Mouse (Mus musculus): ENCODE measurements around the gene Prkar1b. TPM values are rescaled to one million over a fixed set of nuclear protein-coding genes. Genes with fewer than 3 reads are reported as not detected.

Gene Prkar1b
- polyA plus RNA-seq, 1 experiment from 2014 or later, result 25.8 TPM

- ATAC-seq (ENCODE audit: insufficient read depth, low FRiP score), result no peak
- Histone ChIP-seq H3K4me1 (ENCODE audit: control insufficient read depth, insufficient read depth, low read length) (peaks cover 12% of the 10 kb centered on the region), H3K9me3 (replicated peaks; ENCODE audit: control insufficient read depth, low read length) (no peaks in the 10 kb centered on the region), H3K27me3 (ENCODE audit: control insufficient read depth, insufficient read depth, low read length) (no peaks in the 10 kb centered on the region), H3K36me3 (ENCODE audit: control insufficient read depth, insufficient read depth, low read length) (no peaks in the 10 kb centered on the region), H3K4me3 (replicated peaks; ENCODE audit: low read length) (no peak overlapping the region), H3K4me2 (ENCODE audit: low read depth, low read length) (no peak overlapping the region), H3K27ac (ENCODE audit: low read length) (no peak overlapping the region), H3K9ac (ENCODE audit: low read length) (no peak overlapping the region)
- WGBS, result 66% methylated on average over 4 of the region's 4 CpGs
Measured at GRCm38 (mm10) chr5:139083841-139084240, 66.0 kb downstream of the Prkar1b start.

DNA sequence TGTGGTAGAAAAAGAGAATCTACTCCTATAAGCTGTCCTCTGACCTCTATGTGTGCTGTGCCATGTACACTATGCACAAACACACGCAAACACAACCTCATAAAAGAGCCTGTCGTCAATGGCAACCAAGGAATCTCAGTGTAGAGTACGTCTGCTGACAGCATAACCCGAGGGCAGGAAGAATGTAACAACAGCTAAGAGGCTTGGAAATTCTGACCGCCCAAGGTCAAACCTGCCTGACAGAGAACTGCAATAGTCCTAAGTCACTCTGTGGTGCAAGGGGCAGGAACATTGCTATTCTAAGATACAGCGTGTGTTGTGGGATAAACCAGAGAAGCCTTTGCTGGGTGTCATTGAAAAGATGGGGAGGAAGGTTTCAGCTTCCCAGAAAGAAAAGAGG is 68.4 kb downstream of the Prkar1b start:
- H3K4me3 ChIP-seq (replicated peaks; ENCODE audit: low read length), result no peak overlapping the region
- no peak overlapping the region for H3K4me2 ChIP-seq (ENCODE audit: low read depth, low read length)
- H3K9ac ChIP-seq (ENCODE audit: low read length), result no peak overlapping the region
- H3K9me3 ChIP-seq (replicated peaks; ENCODE audit: control insufficient read depth, low read length), result no peaks in the 10 kb centered on the region
- no peaks in the 10 kb centered on the region for H3K36me3 ChIP-seq (ENCODE audit: control insufficient read depth, insufficient read depth, low read length)
- no peak for ATAC-seq (ENCODE audit: insufficient read depth, low FRiP score)
- H3K4me1 ChIP-seq (ENCODE audit: control insufficient read depth, insufficient read depth, low read length), result peaks cover 16% of the 10 kb centered on the region
- WGBS, result 27% methylated on average over 6 of the region's 6 CpGs
- no peaks in the 10 kb centered on the region for H3K27me3 ChIP-seq (ENCODE audit: control insufficient read depth, insufficient read depth, low read length)
- 0 out of 2 replicates have a peak overlapping the region, but pooled peaks have one; percentile 6 for H3K27ac ChIP-seq (ENCODE audit: low read length)

DNA sequence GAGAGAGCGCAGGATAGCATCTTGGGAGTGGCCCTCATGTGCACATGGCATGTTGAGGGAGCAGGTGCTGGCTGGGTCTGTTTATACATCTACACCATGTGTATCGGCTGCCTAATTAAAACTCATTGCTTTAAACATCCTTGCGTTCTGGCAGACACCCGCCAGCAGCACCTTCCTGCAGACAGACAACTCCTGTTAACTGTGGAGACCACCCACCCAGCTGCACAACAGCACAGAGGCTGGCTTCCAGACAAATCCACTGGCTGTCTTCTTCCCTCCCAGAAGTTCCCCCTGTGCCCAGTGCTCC is 71.7 kb downstream of the Prkar1b start:
- H3K36me3 ChIP-seq (ENCODE audit: control insufficient read depth, insufficient read depth, low read length), result no peaks in the 10 kb centered on the region
- no peak for ATAC-seq (ENCODE audit: insufficient read depth, low FRiP score)
- H3K9me3 ChIP-seq (replicated peaks; ENCODE audit: control insufficient read depth, low read length), result no peaks in the 10 kb centered on the region
- no peak overlapping the region for H3K9ac ChIP-seq (ENCODE audit: low read length)
- H3K4me1 ChIP-seq (ENCODE audit: control insufficient read depth, insufficient read depth, low read length), result peaks cover 15% of the 10 kb centered on the region
- no peaks in the 10 kb centered on the region for H3K27me3 ChIP-seq (ENCODE audit: control insufficient read depth, insufficient read depth, low read length)
- no peak overlapping the region for H3K4me3 ChIP-seq (replicated peaks; ENCODE audit: low read length)
- 51% methylated on average over 4 of the region's 4 CpGs for WGBS
- H3K27ac ChIP-seq (ENCODE audit: low read length), result no peak overlapping the region
- no peak overlapping the region for H3K4me2 ChIP-seq (ENCODE audit: low read depth, low read length)

DNA sequence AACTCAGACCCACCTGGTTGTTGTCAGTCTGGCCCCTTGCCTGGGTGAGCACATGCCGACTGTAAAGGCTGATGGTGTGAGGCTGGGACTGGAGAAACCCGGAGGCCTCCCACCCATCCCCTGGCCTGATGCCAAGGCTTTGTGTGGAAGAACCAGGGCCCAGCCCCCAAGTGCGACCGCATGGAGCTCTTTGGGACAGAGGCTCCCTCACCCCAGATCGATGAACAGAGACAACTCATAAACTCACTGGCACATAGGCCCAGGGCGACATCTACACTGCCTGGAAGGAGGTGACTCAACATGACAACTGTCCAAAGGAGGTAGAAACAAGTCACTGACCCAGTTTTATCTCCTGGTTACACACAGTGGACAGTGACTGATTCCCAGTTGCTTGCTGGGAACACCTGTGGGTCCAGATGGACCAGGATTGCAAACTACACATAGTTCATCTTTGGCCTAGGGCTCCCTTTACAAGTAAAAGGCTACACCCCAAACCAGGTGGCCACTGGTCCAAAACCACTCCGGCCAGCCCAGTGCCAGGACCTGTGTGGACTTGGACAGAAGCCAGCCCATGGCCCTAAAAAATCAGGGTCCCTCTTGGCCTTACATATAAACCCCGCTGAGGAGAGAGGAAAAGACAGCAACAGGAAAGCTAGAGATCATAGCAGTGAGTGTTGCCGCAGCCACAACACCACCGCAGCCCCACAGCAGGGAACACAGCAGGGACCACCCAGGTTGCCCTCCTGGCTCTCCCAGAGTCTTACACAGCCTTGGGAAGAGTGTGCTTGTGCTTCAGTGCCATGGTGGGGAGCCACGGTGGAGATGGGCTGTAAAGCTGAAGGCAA is 72.3 kb downstream of the Prkar1b start:
- Histone ChIP-seq H3K27ac (ENCODE audit: low read length) (no peak overlapping the region), H3K27me3 (ENCODE audit: control insufficient read depth, insufficient read depth, low read length) (no peaks in the 10 kb centered on the region), H3K4me1 (ENCODE audit: control insufficient read depth, insufficient read depth, low read length) (peaks cover 15% of the 10 kb centered on the region), H3K9ac (ENCODE audit: low read length) (no peak overlapping the region), H3K4me3 (replicated peaks; ENCODE audit: low read length) (no peak overlapping the region), H3K9me3 (replicated peaks; ENCODE audit: control insufficient read depth, low read length) (no peaks in the 10 kb centered on the region), H3K4me2 (ENCODE audit: low read depth, low read length) (no peak overlapping the region), H3K36me3 (ENCODE audit: control insufficient read depth, insufficient read depth, low read length) (no peaks in the 10 kb centered on the region)
- ATAC-seq (ENCODE audit: insufficient read depth, low FRiP score), result no peak; the same call in 1 of the 2 replicates
- 43% methylated on average over 11 of the region's 11 CpGs for WGBS

- Histone ChIP-seq H3K4me3 (replicated peaks; ENCODE audit: low read length) (no peak overlapping the region), H3K36me3 (ENCODE audit: control insufficient read depth, insufficient read depth, low read length) (no peaks in the 10 kb centered on the region), H3K4me2 (ENCODE audit: low read depth, low read length) (no peak overlapping the region), H3K9ac (ENCODE audit: low read length) (no peak overlapping the region), H3K9me3 (replicated peaks; ENCODE audit: control insufficient read depth, low read length) (no peaks in the 10 kb centered on the region), H3K4me1 (ENCODE audit: control insufficient read depth, insufficient read depth, low read length) (peaks cover 13% of the 10 kb centered on the region), H3K27me3 (ENCODE audit: control insufficient read depth, insufficient read depth, low read length) (no peaks in the 10 kb centered on the region), H3K27ac (ENCODE audit: low read length) (no peak overlapping the region)
- no peak for ATAC-seq (ENCODE audit: insufficient read depth, low FRiP score)
- 69% methylated on average over 7 of the region's 7 CpGs for WGBS
Measured at GRCm38 (mm10) chr5:139076450-139076849, 73.4 kb downstream of the Prkar1b start.

- WGBS, result 23% methylated on average over 9 of the region's 9 CpGs
- H3K4me1 ChIP-seq (ENCODE audit: control insufficient read depth, insufficient read depth, low read length), result peaks cover 11% of the 10 kb centered on the region
- no peak overlapping the region for H3K27ac ChIP-seq (ENCODE audit: low read length)
- no peaks in the 10 kb centered on the region for H3K27me3 ChIP-seq (ENCODE audit: control insufficient read depth, insufficient read depth, low read length)
- no peaks in the 10 kb centered on the region for H3K9me3 ChIP-seq (replicated peaks; ENCODE audit: control insufficient read depth, low read length)
- H3K36me3 ChIP-seq (ENCODE audit: control insufficient read depth, insufficient read depth, low read length), result no peaks in the 10 kb centered on the region
- H3K9ac ChIP-seq (ENCODE audit: low read length), result no peak overlapping the region
- H3K4me2 ChIP-seq (ENCODE audit: low read depth, low read length), result no peak overlapping the region
- ATAC-seq (ENCODE audit: insufficient read depth, low FRiP score), result 0 out of 2 replicates have a peak, but pooled peaks have one; percentile 12
- no peak overlapping the region for H3K4me3 ChIP-seq (replicated peaks; ENCODE audit: low read length)
Measured at GRCm38 (mm10) chr5:139075791-139076190, 74.0 kb downstream of the Prkar1b start.

- no peaks in the 10 kb centered on the region for H3K27me3 ChIP-seq (ENCODE audit: control insufficient read depth, insufficient read depth, low read length)
- no peak overlapping the region for H3K9ac ChIP-seq (ENCODE audit: low read length)
- no peak for ATAC-seq (ENCODE audit: insufficient read depth, low FRiP score)
- H3K9me3 ChIP-seq (replicated peaks; ENCODE audit: control insufficient read depth, low read length), result no peaks in the 10 kb centered on the region
- peaks cover 11% of the 10 kb centered on the region for H3K4me1 ChIP-seq (ENCODE audit: control insufficient read depth, insufficient read depth, low read length)
- no peak overlapping the region for H3K4me3 ChIP-seq (replicated peaks; ENCODE audit: low read length)
- H3K4me2 ChIP-seq (ENCODE audit: low read depth, low read length), result no peak overlapping the region
- H3K36me3 ChIP-seq (ENCODE audit: control insufficient read depth, insufficient read depth, low read length), result no peaks in the 10 kb centered on the region
- 33% methylated on average over 3 of the region's 3 CpGs for WGBS
- no peak overlapping the region for H3K27ac ChIP-seq (ENCODE audit: low read length)
Measured at GRCm38 (mm10) chr5:139075125-139075524, 74.7 kb downstream of the Prkar1b start.

DNA sequence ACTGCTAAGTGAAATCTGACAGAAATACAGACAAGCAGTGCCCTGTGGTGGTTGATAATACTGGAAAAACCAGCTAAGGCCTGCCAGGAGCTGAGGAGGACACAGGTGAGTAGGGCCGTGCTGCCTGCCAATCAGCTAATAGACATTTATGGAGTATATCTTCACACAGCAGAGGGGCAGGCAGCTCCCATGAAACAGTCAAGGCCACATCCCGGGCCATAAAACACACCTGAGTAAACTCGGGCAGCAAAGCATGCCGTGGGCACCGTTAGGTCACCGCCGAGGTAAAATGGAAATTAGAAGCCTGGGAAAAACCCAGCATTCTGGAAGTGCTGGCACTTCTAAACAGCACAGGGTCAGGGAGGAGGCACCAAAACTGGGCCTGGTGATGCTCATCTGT is 75.8 kb downstream of the Prkar1b start:
- H3K27me3 ChIP-seq (ENCODE audit: control insufficient read depth, insufficient read depth, low read length), result no peaks in the 10 kb centered on the region
- 74% methylated on average over 7 of the region's 7 CpGs for WGBS
- no peak overlapping the region for H3K9ac ChIP-seq (ENCODE audit: low read length)
- H3K27ac ChIP-seq (ENCODE audit: low read length), result no peak overlapping the region
- H3K4me1 ChIP-seq (ENCODE audit: control insufficient read depth, insufficient read depth, low read length), result peaks cover 11% of the 10 kb centered on the region
- H3K36me3 ChIP-seq (ENCODE audit: control insufficient read depth, insufficient read depth, low read length), result no peaks in the 10 kb centered on the region
- ATAC-seq (ENCODE audit: insufficient read depth, low FRiP score), result no peak
- no peaks in the 10 kb centered on the region for H3K9me3 ChIP-seq (replicated peaks; ENCODE audit: control insufficient read depth, low read length)
- no peak overlapping the region for H3K4me2 ChIP-seq (ENCODE audit: low read depth, low read length)
- H3K4me3 ChIP-seq (replicated peaks; ENCODE audit: low read length), result no peak overlapping the region

GRCm38 (mm10) chr5:139072866-139073265 is 76.9 kb downstream of the Prkar1b start:
- Histone ChIP-seq H3K4me3 (replicated peaks; ENCODE audit: low read length) (no peak overlapping the region), H3K27me3 (ENCODE audit: control insufficient read depth, insufficient read depth, low read length) (no peaks in the 10 kb centered on the region), H3K9ac (ENCODE audit: low read length) (no peak overlapping the region), H3K4me2 (ENCODE audit: low read depth, low read length) (no peak overlapping the region), H3K36me3 (ENCODE audit: control insufficient read depth, insufficient read depth, low read length) (no peaks in the 10 kb centered on the region), H3K27ac (ENCODE audit: low read length) (no peak overlapping the region), H3K9me3 (replicated peaks; ENCODE audit: control insufficient read depth, low read length) (no peaks in the 10 kb centered on the region), H3K4me1 (ENCODE audit: control insufficient read depth, insufficient read depth, low read length) (peaks cover 11% of the 10 kb centered on the region)
- no peak for ATAC-seq (ENCODE audit: insufficient read depth, low FRiP score)
- WGBS, result 81% methylated on average over 5 of the region's 5 CpGs
